Mouse (Mus musculus): ENCODE measurements around the gene Rab43.

DNA sequence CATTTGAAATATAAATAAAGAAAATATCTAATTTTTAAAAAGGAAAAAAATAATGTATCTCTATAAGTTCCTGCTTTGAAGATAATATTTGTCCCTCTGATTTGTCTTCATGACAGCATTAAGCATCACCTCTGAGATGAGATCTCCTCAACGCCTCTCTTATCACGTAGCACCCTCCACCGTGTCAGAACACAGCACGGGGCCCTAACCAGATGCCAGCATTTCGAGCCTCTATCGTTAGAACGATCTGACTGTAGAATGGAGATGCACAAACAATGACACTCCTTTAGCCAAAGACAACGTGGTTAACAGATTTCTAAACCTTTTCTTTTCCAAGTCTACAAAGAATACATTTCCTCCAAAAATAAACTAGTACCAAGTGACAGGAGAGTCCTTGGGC, 27.9 kb downstream of the Rab43 start:
- TF ChIP-seq E2F4 (IDR thresholded peaks at IDR 0.05; ENCODE audit: insufficient read depth) (no peak), POLR2AphosphoS2 (IDR thresholded peaks at IDR 0.05; ENCODE audit: insufficient read length, low read depth) (no peak), USF1 (IDR thresholded peaks at IDR 0.05; ENCODE audit: low read depth) (no peak), POLR2A (IDR thresholded peaks at IDR 0.05; ENCODE audit: insufficient read length, low read depth) (no peak), REST (IDR thresholded peaks at IDR 0.05; ENCODE audit: insufficient read depth, insufficient read length) (no peak), MYOD1 (IDR thresholded peaks at IDR 0.05; ENCODE audit: control insufficient read depth in 1 of 3, insufficient read length in 2 of 3, low read depth in 2 of 3) (no peak)

Measured in myocyte (in vitro differentiated cells).